Mouse (Mus musculus) brown adipose tissue, adult 24 weeks (tissue): ENCODE data around the gene 1700067P10Rik. TPM values are rescaled to one million over a fixed set of nuclear protein-coding genes. Genes with fewer than 3 reads are reported as not detected.
A peak's percentile ranks its signal among the peaks of the same experiment; 100 is the strongest.

ENCODE experiments used
- H3K27ac ChIP-seq: fragments of 200-500 bp; replicated peaks from 2 replicates; pipeline ENCODE4 v1.5.1; 2012; ENCODE audit warnings: low read depth, mild to moderate bottlenecking, low read length
- H3K4me1 ChIP-seq: fragments of 200-500 bp; 2 replicates; pipeline ENCODE4 v1.6.1; 2012; ENCODE audit warnings: low read length, mixed read lengths; ENCODE audit not compliant: control insufficient read depth, insufficient read depth, insufficient read length
- H3K4me3 ChIP-seq: fragments of 200-500 bp; 2 replicates; pipeline ENCODE4 v1.5.1; 2012; ENCODE audit warnings: low read depth, mild to moderate bottlenecking, low read length, moderate library complexity; ENCODE audit not compliant: insufficient read depth
- polyA plus RNA-seq: library from polyadenylated mRNA; stranded (reverse); fragments of >200 nt; gene quantifications from 2 replicates; pipeline ENCODE4 v1.2.4, GENCODE M21; 2012; ENCODE audit not compliant: missing spikeins, insufficient read depth, insufficient read length

1700067P10Rik gene
- not detected in 2 replicates for polyA plus RNA-seq

DNA sequence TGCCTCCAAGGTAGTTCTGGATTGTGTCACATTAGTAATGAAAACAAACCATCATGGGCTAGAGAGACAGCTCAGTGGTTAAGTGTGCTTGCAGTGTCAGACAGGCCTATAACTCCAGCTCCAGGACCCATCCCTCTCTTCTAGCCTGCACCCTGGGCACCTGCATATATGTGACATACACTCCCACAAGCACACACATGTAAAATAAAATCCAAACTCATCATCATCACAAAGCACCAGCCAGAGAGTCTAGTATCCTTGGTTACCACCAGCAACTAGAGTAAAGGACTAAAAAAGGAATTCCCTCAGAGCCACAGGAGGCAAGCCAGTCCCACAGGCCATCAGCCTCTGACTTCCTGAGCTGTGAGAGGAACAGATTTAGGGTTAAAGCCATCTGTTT is at the start of gene 1700067P10Rik:
Gene 1700067P10Rik, plus strand, starts transcription at position 301 of the 400 bp plus-strand sequence.
- Histone ChIP-seq H3K4me1 (no peaks in the 10 kb centered on the region), H3K27ac (no peak within 1 kb of the TSS), H3K4me3 (no peak within 1 kb of the TSS)

DNA sequence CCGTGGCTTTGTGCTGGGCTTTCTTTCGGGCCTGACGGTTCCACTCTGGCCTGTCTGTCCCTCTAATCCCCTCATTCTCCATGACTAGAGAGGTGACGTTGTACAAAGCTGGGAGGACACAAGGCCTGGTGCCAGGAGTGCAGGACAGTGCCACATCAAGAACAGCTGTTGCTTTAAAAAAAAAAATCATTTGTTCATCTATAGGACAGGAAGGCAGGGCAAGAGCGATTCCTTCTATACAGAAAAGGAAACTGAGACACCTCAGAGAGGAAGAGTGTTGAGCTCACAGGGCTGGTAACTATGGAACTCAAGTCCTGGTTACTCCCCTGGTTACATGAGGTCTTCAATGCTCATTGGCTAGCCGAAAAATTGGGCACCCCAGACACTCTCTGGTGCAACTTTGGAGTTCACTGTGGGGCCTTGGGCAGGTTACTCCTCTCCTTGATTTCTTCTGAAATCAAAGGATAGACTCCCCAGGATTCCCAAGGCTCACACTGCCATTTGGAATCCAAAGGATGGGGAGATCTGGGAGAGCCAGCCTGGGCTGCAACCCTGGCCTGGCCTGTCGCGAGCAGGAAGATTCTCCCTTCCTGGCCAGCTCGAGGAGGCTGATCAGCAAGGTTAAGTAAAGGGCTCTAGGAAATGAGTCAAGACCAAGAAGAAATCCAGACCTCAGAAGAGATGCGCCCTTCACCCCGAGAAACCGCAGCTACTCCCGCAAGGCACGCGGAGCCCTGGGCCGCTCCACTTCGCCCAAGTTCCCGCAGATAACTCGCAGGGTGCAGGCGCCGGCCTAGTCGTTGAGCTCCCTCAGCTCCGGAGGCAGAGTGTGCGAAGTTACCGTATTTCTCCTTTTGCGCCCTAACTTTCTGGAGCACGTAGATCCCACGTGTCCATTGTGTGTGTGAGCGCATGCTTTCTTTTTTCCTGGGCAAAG is 47.5 kb upstream of the 1700067P10Rik start:
- Histone ChIP-seq H3K4me1 (no peaks in the 10 kb centered on the region), H3K27ac (peak overlapping the region; percentile 11; the same call in 1 of the 2 replicates), H3K4me3 (peak overlapping the region; percentile 52)

DNA sequence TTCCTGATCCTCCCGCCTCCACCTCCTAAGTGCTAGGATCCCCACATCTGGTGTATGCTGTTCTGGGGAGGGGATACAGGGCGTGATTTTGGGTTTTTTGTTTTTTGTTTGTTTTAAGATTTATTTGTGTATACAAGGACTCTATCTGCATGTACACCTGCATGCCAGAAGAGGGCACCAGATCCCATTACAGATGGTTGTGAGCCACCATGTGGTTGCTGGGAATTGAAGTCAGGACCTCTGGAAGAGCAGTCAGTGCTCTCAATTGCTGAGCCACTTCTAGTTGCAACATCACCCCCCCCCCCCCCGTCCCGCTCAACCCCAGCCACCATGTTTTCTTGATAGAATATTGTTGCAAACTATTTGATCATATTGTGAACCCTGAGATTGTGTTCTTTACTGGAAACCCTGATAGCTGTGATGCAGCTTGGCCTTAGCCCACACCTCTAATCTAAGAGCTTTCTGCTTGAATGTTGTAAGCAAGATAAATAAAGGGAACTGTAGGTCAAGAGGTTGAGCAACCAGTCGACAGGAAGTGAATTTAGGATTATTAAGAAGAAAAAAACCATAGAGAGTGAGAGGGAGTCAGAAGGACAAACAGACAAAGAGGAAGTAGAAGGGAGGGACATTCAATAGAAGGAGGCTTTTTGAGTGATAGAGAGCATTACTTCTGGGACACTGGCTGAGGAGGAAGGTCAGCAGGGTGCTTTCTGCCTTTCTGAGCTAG is 45.8 kb upstream of the 1700067P10Rik start:
- Histone ChIP-seq H3K27ac (no peak overlapping the region), H3K4me1 (no peaks in the 10 kb centered on the region), H3K4me3 (no peak overlapping the region)

DNA sequence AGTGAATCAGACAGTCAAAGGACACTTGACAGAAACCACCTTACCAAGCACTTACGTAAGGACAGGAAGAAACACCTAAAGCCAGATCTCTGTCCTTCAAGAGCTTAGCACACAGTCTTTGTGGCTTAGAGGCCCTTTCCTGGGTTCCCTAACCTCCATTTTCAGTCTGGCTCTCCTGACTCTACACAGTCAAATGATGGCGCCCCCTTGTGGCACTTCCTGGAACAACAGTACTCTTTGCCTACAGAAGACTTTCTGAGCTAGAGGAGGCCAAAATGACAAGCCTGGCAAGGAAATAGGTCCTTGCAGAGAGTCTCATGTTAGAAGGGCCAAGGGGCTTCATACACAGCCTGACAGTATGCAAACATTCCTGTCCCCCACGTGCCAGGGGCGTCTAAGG is 43.5 kb upstream of the 1700067P10Rik start:
- H3K4me1 ChIP-seq: no peaks in the 10 kb centered on the region
- H3K27ac ChIP-seq: no peak overlapping the region
- no peak overlapping the region for H3K4me3 ChIP-seq

- Histone ChIP-seq H3K4me3 (no peak overlapping the region), H3K4me1 (no peaks in the 10 kb centered on the region), H3K27ac (no peak overlapping the region)
Measured at GRCm38 (mm10) chr17:48051638-48052337, 37.3 kb upstream of the 1700067P10Rik start.

DNA sequence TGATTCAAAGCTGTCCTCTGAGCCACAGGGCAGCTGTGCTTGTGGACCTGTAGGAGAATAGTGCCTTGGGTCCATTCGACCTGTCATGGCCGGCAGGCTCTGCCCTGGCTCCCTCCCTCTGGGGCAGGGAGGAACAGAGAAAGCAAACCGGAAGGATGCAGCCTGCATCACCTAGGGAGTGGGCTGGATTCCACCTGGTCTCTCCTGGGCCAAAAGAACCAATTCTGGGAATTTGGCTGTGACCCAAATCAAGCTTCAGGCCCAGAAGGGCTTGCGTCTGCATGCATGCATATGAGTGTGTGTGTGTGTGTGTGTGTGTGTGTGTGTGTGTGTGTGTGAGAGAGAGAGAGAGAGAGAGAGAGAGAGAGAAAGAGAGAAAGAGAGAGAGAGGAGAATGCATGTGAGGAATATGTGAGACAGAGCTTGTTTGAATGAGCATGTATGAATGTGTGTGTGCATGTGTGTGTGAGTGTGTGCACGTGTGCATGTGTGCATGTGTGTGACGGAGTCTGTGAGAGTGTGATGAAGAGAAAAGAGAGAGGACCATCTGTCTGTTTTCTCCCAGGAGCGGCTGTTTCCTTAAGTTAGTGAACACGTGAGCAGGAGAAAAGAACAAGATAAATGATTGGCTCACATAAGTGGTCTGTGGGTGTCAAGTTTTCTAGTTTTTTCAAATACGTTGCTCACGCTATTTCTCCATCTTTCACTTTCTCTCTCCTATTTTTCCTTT is 36.6 kb upstream of the 1700067P10Rik start:
- Histone ChIP-seq H3K4me1 (no peaks in the 10 kb centered on the region), H3K27ac (no peak overlapping the region), H3K4me3 (no peak overlapping the region)

GRCm38 (mm10) chr17:48053646-48054045 is 35.5 kb upstream of the 1700067P10Rik start:
- no peaks in the 10 kb centered on the region for H3K4me1 ChIP-seq
- no peak overlapping the region for H3K27ac ChIP-seq
- no peak overlapping the region for H3K4me3 ChIP-seq

- Histone ChIP-seq H3K4me3 (no peak overlapping the region), H3K4me1 (no peaks in the 10 kb centered on the region), H3K27ac (no peak overlapping the region)
Measured at GRCm38 (mm10) chr17:48055076-48055816, 33.9 kb upstream of the 1700067P10Rik start.

DNA sequence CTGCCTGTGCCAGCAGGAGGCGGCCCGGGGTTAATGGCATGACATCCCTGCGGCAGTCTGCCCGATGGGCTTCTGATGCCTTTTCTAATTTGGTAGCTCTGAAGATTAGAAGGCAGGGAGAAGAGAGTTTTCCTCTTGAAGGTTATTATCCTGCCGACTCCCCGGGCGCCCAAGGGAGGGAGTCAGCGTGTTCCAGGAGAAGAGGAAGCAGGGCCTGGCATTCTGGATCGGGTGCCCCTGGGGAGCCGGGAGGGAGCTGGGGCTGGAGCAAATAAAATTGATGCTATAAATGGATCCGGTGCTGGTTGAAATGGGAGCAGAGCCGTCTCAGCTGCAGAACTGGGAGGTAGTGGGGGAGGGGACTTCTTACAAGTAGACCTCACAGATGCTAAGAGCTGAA is 31.7 kb upstream of the 1700067P10Rik start:
- no peak overlapping the region for H3K27ac ChIP-seq
- no peak overlapping the region for H3K4me3 ChIP-seq
- H3K4me1 ChIP-seq: no peaks in the 10 kb centered on the region

DNA sequence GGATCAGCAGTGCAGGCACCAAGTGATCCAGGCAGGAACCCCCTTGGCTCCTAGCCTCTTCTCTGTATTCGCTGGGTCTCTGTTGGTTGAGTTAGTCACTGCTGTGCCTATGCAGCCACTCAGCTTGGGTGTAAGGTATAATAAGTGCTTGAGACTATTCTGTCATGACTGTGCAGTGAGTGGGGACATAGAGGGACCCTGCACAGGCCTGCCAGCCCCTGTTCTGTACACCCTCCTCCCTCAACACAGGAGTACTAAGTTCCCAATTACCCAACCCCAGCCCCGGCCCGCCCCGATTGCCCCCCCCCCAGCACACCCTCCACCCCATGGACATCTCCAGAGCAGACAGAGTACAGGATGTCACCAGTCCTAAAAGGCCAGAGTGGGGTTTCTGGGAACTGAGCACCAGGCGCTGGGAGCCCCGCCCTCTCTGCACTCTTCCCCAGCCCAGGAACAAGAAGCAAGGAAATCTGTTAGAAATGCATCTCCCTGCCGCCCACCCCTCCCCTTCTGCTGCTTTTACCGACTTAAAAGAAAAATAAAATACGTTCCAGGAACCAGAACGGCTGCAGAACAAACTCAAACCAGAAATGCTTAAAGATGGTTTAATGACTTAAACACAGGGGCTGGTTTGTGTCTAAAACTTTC is 24.8 kb upstream of the 1700067P10Rik start:
- Histone ChIP-seq H3K4me1 (no peaks in the 10 kb centered on the region), H3K4me3 (no peak overlapping the region), H3K27ac (no peak overlapping the region)

GRCm38 (mm10) chr17:48065081-48065501 is 24.0 kb upstream of the 1700067P10Rik start:
- H3K4me1 ChIP-seq: no peaks in the 10 kb centered on the region
- H3K4me3 ChIP-seq: no peak overlapping the region
- H3K27ac ChIP-seq: no peak overlapping the region

DNA sequence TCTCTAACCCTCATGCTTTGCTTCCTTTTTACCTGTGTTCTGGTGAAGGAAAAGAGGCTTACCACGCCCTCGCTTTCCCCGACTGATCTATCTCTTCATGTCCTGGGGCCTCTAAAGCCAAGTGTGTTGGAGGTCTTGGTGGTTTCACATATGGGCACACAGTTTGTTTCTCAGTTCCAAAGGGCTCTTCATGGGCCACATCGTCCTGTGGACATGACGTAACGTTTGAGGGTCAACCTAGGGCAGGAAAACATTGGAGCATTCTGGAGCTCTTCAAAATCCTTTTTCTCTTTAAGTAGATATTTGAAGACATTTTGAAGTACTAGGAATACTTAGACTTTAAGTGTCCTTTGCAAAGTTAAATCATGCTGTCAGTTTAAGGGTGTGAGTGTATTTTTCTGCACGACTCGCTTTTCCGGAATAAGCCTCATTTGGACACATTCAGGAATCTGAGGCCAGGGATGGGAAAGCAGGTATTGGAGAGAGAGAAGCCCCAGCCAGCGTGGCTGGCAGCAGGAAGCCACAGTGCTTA is 22.0 kb upstream of the 1700067P10Rik start:
- Histone ChIP-seq H3K4me1 (no peaks in the 10 kb centered on the region), H3K27ac (no peak overlapping the region), H3K4me3 (no peak overlapping the region)

DNA sequence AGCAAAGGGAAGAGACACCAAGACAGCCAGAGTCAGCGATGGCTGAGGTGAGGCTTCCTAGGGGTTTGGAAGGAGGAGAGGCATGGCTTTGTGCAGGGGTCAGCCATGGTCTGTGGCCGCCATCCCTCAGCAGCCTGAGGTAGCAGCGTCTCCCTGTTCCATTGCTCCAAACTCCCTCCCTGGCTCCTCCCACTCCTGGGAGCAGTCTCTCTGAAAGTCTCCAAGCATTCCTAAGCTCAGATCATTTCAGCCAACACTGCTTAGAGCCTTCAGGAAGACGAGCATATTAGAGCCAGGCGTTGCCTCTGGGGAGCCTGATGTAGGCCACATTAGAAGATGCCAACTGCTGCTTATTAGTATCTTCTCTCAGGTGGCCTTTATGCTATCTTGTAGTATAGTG is 21.4 kb upstream of the 1700067P10Rik start:
- H3K27ac ChIP-seq: no peak overlapping the region
- H3K4me3 ChIP-seq: no peak overlapping the region
- H3K4me1 ChIP-seq: no peaks in the 10 kb centered on the region
